Mouse (Mus musculus) left cerebral cortex, postnatal 10 days (tissue): ENCODE results near the gene Rhobtb1. TPM values are rescaled to one million over a fixed set of nuclear protein-coding genes. Genes with fewer than 3 reads are reported as not detected.

Source experiments
- DNase-seq, 2 experiments: peaks; one replicate each; pipeline ENCODE4 v3.0.0; 2021 to 2022; ENCODE audit warnings: low spot score in 2 of 2, mixed read lengths in 1 of 2; ENCODE audit errors: extremely low spot score in 1 of 2
- intact Hi-C: fragments of 180-260 bp; cut with DNase I; formaldehyde crosslinking; loops from one replicate; pipeline ENCODE4 v1.15.1; 2025
- total RNA-seq, 2 experiments: library from RNA; stranded (reverse); gene quantifications; 2 replicates each; pipeline ENCODE4 v1.2.3; 2021

The Rhobtb1 gene
- total RNA-seq, 2 experiments from 2014 or later, result 10.0 to 14.4 TPM

DNA sequence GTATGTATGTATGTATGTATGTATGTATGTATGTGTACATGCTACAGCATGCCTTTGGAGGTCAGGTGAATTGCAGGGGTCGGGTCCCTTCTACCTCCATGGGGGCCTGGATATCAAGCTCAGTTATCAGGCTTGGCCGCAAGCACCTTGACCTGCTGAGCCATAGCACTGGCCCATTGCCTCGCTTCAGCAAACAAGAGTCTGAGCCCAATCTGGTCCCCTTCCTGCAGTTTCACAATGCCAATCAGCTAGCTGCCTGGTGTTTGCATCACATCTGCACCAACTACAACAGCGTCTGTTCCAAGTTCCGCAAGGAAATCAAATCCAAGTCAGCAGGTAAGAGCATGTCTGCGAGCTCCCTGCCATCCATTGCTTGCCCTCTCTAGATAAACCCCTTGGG is 137.5 kb downstream of the Rhobtb1 start:
- intact Hi-C loops, result no loop called here

DNA sequence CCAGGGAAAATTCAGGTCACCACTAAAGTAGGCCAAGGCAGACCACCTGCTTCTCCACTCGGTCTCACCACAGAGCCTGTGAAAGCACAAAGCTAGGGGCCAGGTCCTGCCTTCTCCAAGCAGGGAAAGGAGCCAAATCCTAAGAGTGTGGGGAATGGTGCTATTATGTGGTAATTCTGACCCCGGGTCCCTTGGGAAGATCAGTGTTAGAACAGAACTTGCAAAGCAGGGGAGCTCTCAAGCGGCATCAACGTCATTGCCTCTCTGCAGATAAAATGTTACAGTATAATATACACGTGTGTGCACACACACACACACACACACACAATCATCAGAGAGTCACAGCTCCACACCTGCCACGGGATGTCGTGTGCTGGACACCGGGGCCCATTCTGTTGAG is 139.5 kb downstream of the Rhobtb1 start:
- intact Hi-C loops, result no loop called here
- no peak for DNase-seq

More for the DNA sequence above, 137.5 kb downstream of the Rhobtb1 start:
- no peak for DNase-seq

DNA sequence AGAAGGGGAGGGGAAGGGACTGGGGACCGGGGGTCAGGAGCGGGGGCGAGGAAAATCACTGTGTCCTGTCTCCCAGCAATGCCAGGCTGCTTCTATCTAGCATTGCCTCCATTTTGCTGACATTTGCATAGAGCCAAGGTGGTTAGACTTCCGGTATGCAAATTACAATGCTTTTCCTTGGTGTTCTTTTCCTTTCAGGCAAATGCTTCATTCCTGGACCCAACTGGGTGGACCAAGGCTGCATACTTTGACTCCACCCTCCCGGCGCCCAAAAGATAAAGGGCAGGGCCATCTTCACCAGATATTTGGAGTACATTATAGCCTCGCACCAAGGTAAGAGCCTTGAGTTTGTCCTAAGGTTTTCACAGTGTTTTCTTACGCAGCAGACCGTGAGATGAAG is 144.7 kb downstream of the Rhobtb1 start:
- intact Hi-C loops, result no loop called here

DNA sequence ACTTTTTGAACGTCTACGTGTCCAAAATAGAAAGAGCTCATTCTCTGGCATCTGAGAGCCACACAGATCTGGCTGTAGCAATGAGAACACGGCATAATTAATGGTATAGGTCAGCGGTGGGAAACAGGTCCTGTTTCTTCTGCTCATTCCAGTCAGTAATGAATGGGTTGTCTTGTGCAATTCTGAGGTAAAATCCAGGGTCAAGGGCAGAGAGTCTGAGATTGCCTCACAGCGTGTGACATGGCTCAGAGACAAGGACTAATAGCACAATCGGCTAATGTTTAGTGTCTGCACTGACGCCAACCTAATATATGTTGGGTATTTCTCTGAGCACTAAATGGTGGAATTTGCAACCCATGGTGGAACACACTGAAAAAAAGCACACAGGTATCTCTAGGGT is 148.8 kb downstream of the Rhobtb1 start:
- DNase-seq, result no peak
- intact Hi-C loops, result no loop called here

More for the DNA sequence above, 144.7 kb downstream of the Rhobtb1 start:
- no peak for DNase-seq

DNA sequence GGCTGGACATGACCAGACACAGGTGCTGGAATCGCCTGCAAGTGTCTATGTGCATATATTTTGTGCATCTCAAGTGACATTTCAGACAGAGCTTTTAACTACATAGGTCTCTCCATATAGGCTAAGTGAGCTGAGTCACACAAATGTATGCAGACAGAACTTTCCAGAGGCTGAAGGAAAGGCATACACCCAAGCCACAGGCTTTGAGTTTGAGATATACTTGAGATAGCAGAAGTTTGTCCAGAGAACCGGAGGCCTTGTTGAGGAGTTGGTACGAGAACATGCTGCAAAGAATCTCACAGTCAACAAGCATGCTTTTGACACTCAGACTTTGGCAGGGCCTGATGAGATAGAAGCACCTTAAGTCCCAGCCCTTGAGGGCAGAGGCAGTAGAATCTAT is 151.4 kb downstream of the Rhobtb1 start:
- no peak for DNase-seq
- intact Hi-C loops, result no loop called here

DNA sequence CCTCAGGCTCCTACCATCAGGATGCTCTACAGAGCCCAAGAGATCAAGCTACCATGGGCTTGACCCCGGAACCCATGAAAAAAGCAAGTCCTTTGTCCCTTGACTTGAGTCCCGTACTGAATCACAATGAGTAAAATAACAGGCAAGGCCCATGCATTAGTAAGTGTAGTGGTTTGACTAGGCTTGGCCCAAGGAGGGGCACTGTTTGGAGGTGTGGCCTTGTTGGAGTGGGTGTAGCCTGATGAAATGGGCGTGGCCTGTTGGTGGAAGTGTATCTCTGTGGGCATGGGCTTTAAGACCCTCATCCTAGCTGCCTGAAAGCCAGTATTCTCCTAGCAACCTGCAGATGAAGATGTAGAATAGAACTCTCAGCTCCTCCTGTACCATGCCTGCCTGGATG is 153.6 kb downstream of the Rhobtb1 start:
- no peak for DNase-seq
- intact Hi-C loops, result loop anchor here (5.0 kb wide), 1 partner anchor 118 kb away; no protein-coding TSS in a partner anchor

DNA sequence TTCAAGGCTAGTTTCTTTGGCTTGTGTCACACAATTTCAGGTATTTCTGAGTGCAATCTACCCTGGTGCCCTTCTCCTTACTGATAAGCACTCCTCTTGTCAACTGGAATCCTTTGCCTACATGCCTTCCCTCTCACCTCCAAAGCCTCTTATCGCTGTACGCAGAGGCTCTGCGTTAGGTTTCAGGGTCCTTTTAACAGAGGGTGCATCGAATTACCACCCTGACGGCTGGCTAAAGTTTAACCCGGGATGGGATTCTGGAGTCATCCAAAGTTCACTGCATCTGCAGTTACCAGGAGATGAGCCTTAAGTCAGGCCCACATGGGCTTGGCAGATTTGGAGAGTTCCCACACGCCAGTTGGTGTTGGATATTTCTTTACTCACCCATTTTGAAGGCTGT is 154.4 kb downstream of the Rhobtb1 start:
- no peak for DNase-seq
- intact Hi-C loops, result loop anchor here (5.0 kb wide), 1 partner anchor 118 kb away; no protein-coding TSS in a partner anchor

DNA sequence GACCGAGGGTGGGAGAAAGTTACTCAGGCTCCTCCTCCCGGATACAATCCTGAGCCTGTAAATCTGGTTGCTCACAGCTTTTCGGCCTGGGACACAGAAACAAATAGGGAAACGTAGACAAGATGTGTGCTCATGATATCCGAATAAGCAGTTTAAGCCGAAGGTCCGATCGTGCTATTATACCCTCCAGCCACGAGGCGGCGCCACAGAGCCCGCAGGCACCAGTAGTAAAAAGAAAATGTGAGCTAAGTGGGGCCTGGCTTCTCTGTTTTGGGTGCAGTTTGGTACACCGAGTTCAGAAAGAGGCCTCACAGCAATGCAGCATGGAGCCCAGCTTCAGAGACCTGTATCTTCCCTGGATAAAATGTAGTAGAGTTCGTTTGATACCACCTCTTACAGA is 155.0 kb downstream of the Rhobtb1 start:
- peak in 1 of 2 experiments; percentile 55 for DNase-seq
- intact Hi-C loops, result loop anchor here (5.0 kb wide), 1 partner anchor 119 kb away; no protein-coding TSS in a partner anchor

DNA sequence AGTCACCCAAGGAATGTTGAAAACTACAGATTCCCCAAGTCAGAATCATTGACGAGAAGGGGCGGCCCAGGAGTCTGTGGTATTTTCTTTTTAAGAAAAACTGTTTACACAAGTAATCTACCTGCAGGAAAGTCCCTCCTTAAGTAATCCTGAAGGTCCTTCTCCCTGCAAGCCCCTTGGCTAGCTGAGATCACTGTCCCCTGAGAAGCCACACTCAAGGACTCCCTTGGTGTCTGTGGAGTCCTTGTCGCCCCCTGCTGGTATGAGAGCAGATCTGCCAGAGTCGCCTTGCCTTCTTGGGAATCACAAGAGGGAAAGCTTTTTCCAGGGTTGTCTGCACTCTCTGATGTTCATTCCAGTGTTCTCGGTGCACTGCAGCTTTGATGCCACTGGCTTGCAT is 155.8 kb downstream of the Rhobtb1 start:
- intact Hi-C loops, result loop anchor here (5.0 kb wide), 1 partner anchor 120 kb away; no protein-coding TSS in a partner anchor

DNA sequence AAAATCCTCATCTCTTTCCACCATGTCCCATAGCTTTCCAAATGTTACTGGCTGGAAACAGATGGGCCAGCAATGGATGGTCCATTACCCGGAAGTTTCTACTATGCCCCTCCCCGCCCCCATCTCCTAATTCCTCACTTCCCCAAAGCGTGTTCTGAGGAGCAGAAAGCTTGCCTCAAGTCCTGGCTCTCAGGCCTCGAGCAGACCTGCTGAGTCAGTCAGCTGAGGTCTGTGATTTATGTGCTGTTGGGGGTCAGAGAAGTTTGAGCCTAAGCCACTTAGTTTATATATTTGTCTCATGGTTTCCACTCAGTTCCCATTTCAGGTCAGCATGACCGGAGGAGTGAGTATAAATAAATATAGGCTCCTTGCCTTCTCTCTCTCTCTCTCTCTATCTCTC is 157.9 kb downstream of the Rhobtb1 start:
- DNase-seq, result no peak
- intact Hi-C loops, result loop anchor here (5.0 kb wide), 1 partner anchor 122 kb away; no protein-coding TSS in a partner anchor

More for the DNA sequence above, 155.8 kb downstream of the Rhobtb1 start:
- peak; percentile 38 to 74 for DNase-seq

DNA sequence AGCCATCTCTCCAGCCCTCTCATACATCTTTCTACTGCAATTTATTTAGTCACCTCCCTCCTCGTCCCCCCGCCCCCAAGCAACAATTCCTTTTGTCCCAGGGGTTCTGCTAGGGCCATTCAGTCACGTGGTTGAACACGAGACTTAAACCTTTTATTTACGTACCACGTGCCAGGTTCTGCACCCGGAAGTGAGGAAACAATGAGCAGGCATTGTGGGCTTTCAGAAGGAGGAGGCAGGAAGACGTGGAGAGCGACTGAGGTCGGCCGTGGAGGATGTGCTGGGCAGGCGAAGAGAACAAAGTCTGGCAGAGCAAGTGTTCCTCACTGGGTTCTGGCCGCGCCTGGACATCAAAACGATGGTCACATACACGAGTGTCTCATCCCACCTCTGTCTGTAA is 160.6 kb downstream of the Rhobtb1 start:
- no peak for DNase-seq
- intact Hi-C loops, result no loop called here

DNA sequence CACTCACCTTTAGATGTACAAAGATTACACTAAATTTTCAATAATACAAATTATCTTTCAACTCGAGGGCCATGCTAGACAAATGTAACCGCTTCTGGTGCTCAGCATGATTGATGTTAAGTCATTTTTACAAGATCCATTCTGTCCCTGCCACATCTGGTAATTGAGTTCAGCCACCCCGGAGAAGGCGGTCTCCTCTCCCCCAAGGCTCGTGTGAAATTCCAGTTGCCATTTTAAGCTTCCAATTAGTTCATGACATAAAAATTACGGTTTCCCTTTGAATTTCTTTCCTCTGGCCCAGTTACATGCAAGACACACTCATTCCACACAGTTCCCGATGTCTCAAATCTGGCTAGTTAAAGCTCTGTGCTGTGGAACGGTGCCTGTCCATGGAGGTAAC is 162.7 kb downstream of the Rhobtb1 start:
- intact Hi-C loops, result no loop called here
- DNase-seq, result no peak

DNA sequence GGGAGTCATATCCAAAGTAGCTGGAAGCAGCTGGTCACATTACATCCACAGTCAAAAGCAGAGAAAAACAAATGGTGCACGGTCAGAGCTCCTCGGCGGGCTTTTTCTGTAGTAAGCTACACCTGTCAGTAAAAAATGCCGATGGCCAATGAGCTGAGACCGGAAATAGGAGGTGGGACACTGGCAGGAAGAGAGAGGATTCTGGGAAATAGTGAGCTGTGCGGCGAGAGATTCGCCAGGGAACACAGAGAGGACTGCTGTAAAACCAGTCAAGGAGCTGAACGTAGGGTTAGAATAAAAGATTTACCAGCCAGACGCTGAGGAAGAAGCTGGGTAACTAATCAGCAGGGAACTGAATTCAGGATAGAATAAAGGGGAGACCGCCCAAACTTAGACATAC is 167.3 kb downstream of the Rhobtb1 start:
- no peak for DNase-seq
- intact Hi-C loops, result no loop called here

DNA sequence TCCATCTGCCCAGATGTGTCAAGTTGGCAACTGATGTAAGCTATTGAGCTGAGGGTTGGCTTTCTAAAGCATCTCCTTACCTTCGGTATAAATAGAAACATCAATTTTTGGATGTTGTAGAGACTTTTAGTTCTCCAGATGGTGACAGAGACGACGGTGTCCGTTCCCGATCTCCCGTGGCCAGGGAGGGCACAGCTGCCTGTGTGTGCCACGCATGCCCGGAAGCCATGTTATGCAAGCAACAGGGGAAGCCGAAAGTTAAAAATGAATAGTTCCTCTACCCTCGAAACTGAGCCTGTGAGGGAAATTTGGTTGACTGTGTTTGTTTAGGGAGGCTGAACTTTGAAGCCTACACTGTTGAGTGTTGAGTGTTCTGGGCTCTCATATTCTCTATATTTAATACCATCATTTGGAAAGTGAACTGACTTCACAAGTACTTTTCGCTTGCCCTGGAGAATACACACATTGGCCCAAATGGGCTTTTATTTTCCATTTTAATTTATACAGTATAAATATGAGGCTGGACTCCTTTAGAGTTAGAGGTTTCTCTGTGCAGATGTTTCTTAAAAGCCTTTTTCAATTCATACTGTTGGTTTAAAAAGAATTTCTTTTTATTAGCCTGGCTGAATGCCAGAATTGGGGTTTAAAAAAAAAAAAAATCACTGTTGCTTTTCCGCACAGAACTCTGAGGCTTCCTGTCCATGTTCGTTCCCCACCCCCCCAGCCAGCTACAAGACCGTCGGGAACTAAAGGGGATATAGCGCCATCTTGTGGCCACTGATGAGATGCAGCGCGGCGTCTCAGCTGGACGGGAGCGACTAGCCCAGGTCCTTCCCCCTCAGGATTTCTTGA is 169.7 kb downstream of the Rhobtb1 start:
- intact Hi-C loops, result loop anchor here (5.0 kb wide), 2 partner anchors 419 to 1439 kb away; no protein-coding TSS in a partner anchor
- peak; percentile 72 to 90 for DNase-seq

DNA sequence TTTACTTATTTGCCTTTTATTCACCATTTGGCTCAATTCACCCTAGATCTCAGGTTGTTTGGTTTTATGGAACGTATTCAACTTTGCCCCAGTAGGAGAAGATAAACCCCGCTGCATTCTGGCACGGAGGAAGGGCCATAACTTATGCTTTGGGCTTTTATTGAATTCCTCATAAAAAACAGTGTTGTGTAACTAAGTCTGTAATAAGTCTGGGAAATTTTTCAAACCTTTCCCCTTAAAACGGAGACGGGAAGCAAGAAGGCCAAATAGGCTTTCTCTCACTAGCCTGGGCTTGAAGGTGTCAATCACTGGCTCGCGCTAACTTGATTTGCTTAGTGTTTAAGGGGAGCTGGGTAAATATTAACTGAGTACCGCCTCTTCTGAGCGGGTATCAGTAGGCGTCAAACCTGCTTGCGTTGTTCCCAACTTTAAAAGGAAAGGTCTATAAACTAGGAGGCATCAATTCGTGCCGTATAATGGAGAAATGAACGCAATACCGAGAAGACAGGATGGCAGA is 170.3 kb downstream of the Rhobtb1 start:
- no peak for DNase-seq
- intact Hi-C loops, result loop anchor here (5.0 kb wide), 2 partner anchors 419 to 1439 kb away; no protein-coding TSS in a partner anchor

DNA sequence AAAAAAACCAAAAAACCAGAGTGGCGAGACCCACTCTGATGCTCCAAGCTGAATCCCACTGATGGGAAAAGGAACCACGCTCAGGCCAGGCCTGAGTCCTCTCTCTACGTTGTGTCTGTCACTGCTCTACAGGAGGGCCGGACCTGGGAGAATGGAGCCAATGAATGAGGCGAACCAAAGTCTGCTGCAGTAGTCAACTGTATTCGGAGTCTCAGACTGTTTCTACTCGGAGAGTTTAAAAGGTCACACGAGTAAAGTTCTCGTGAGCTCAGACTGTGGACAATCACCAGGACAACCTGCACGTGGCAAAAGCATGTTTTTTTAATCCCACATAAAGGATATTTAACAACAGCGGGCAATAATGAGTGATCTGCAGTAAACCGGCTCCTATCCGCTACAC is 172.8 kb downstream of the Rhobtb1 start:
- intact Hi-C loops, result loop anchor here (5.0 kb wide), 2 partner anchors 422 to 1442 kb away; no protein-coding TSS in a partner anchor
- DNase-seq, result no peak

DNA sequence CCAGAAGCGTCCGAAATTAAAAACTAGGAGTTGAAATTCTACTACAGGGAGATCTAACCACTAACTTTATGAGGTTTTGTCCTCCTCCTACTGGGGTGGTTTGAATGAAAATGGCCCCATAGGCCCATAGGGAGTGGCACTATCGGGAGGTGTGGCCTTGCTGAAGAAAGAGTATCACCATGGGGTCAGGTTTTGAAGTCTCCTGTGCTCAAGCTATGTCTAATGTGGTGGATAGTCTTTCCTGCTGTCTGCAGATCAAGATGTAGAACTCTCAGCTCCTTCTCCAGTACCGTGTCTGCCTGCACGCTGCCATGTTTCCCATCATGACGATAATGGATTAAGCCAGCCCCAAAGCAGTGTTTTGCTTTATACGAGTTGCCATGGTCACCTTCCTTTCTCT is 173.6 kb downstream of the Rhobtb1 start:
- intact Hi-C loops, result loop anchor here (5.0 kb wide), 2 partner anchors 423 to 1443 kb away; no protein-coding TSS in a partner anchor
- no peak for DNase-seq

DNA sequence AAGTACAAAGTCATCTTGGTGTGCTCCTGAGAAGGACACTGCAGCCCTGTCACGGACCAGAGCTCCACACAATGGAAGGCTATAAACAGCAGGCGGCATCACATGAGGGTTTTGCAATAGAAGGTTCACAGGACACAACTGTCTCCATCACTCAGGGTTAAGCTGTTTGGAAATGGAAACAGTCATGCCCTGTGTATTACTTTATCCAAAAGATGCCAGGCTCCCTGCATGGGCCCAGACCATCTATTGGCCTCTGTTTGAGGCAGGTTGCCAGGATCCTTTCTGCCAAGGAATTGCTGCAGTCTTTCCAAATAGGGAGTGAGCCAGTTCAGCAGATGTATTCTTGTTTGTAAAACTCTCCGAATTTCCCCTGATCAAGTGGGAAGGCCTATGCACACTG is 175.2 kb downstream of the Rhobtb1 start:
- DNase-seq, result peak; percentile 42 to 51
- intact Hi-C loops, result no loop called here

DNA sequence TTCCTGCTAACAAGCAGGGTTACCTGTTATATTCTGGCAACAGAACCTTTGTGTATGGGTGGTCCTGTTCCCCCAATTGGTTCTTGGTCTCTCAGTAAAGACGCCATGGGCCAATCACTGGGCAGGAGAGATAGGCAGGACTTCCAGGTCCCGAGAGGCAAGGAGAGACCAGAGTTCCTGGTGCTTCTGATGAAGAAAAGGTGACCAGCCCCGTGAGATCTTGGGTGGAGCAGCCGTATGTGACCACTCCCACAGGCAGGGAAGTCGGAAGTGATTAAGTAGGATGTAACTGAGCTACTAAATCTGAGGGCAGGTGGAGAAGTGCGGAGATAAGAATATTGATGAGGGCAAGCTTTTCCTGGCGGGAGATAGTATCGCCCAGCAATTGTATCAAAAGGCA is 176.1 kb downstream of the Rhobtb1 start:
- intact Hi-C loops, result no loop called here
- no peak for DNase-seq
